Mouse (Mus musculus) hindbrain, embryonic 14.5 days (tissue): ENCODE measurements around the gene Kcnk1. TPM values are rescaled to one million over a fixed set of nuclear protein-coding genes. Genes with fewer than 3 reads are reported as not detected.

Source experiments
- ATAC-seq: fragments of 200-750 bp; cut with Nextera tagmentation; 2 replicates; pipeline ENCODE4 v1.8.0; 2017; ENCODE audit warnings: moderate number of reproducible peaks, mild to moderate bottlenecking, moderate TSS enrichment, moderate library complexity; ENCODE audit not compliant: low FRiP score
- DNase-seq: peaks from one replicate; pipeline ENCODE4 v3.0.0-alpha.2; 2015; ENCODE audit warnings: low spot score
- H3K27ac ChIP-seq: fragments of 300-500 bp; sonication (generic); 2 replicates; pipeline ENCODE4 v1.5.1; 2014; ENCODE audit warnings: mild to moderate bottlenecking, moderate library complexity
- H3K27me3 ChIP-seq: fragments of 300-500 bp; sonication (generic); 2 replicates; pipeline ENCODE4 v1.6.1; 2014; ENCODE audit warnings: mild to moderate bottlenecking, low read length, mixed read lengths; ENCODE audit not compliant: control insufficient read depth, insufficient read depth
- H3K36me3 ChIP-seq: fragments of 300-500 bp; sonication (generic); replicated peaks from 2 replicates; pipeline ENCODE4 v1.6.1; 2014; ENCODE audit not compliant: control insufficient read depth, insufficient read depth
- H3K4me1 ChIP-seq: fragments of 300-500 bp; sonication (generic); replicated peaks from 2 replicates; pipeline ENCODE4 v1.6.1; 2014; ENCODE audit warnings: antibody characterized with exemption, low read length, mixed read lengths; ENCODE audit not compliant: control insufficient read depth, insufficient read depth
- H3K4me2 ChIP-seq: fragments of 300-500 bp; sonication (generic); replicated peaks from 2 replicates; pipeline ENCODE4 v1.6.1; 2014; ENCODE audit warnings: mild to moderate bottlenecking, moderate library complexity
- H3K4me3 ChIP-seq: fragments of 300-500 bp; sonication (generic); replicated peaks from 2 replicates; pipeline ENCODE4 v1.5.1; 2014; ENCODE audit warnings: mild to moderate bottlenecking, low read length
- H3K9ac ChIP-seq: fragments of 300-500 bp; sonication (generic); 2 replicates; pipeline ENCODE4 v1.6.1; 2014
- H3K9me3 ChIP-seq: fragments of 300-500 bp; sonication (generic); 2 replicates; pipeline ENCODE4 v1.6.1; 2016; ENCODE audit warnings: low read length; ENCODE audit not compliant: control insufficient read depth
- WGBS: fragments of 180-500 bp; shearing (Covaris S2); extraction: QIAGEN DNeasy Blood & Tissue Kit; methylation state at CpG from one replicate; pipeline ENCODE4 v1.1.7; 2014; 5-methylcytosine and 5-hydroxymethylcytosine counted together
- polyA plus RNA-seq: library from polyadenylated mRNA; unstranded; fragments of >200 nt; fragmentation: Nextera tagmentation; extraction: Ambion mirVana; gene quantifications from 2 replicates; pipeline ENCODE4 v1.2.1, GENCODE M21; 2014

The Kcnk1 gene
- polyA plus RNA-seq, 1 experiment from 2014 or later = 20.8 TPM

DNA sequence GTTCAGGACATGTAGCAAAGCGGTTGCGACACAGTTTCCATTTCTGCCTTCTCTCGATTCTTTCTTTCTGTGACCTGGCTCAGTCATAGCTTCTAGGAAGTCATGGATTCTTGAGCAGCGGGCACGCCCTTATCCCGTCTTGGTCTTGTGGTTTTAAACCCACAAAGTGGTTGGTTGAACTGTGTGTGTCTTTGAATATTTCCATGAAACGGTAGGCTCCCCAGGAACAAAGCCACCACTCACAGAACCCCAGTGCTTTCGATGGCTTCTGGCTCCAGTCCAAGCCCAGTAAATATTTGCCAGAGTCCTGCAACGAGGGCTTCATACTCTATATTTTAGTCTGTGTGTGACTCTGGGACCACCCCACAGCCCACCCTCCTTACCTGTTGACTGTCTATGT is 31.6 kb downstream of the Kcnk1 start:
- no peaks in the 10 kb centered on the region for H3K27me3 ChIP-seq
- ATAC-seq (no peak), DNase-seq (no peak)
- no peak overlapping the region for H3K9ac ChIP-seq
- no peaks in the 10 kb centered on the region for H3K4me1 ChIP-seq
- no peak overlapping the region for H3K27ac ChIP-seq
- H3K4me2 ChIP-seq = no peak overlapping the region
- H3K9me3 ChIP-seq = no peaks in the 10 kb centered on the region
- WGBS = 72% methylated on average over 9 of the region's 9 CpGs
- H3K36me3 ChIP-seq = peaks cover 4% of the 10 kb centered on the region; the same call in 1 of the 2 replicates
- H3K4me3 ChIP-seq = no peak overlapping the region

DNA sequence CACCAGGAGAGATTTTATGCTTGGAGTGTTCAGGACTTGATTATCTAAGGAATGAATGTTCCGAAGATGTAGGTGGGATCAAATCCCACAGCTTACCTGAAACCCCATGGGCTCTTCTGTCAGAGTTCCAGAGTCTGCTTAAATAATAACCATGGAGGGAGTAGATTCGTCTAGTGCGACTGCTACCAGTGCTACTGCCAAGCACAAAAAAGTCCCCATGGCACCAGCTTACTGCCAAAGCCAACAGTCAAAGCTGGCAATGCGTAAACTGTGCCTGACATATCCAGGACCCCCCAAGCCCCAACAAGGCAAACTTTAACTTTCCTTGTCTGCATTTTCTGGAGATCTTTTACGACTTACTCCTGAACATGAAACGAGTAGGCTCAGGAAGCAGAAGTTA is 32.5 kb downstream of the Kcnk1 start:
- peaks cover 4% of the 10 kb centered on the region; the same call in 1 of the 2 replicates for H3K36me3 ChIP-seq
- H3K27me3 ChIP-seq = no peaks in the 10 kb centered on the region
- H3K9ac ChIP-seq = no peak overlapping the region
- no peak overlapping the region for H3K4me2 ChIP-seq
- DNase-seq (no peak), ATAC-seq (no peak)
- no peak overlapping the region for H3K4me3 ChIP-seq
- no peak overlapping the region for H3K27ac ChIP-seq
- no peaks in the 10 kb centered on the region for H3K4me1 ChIP-seq
- WGBS = 84% methylated on average over 6 of the region's 6 CpGs
- H3K9me3 ChIP-seq = no peaks in the 10 kb centered on the region

DNA sequence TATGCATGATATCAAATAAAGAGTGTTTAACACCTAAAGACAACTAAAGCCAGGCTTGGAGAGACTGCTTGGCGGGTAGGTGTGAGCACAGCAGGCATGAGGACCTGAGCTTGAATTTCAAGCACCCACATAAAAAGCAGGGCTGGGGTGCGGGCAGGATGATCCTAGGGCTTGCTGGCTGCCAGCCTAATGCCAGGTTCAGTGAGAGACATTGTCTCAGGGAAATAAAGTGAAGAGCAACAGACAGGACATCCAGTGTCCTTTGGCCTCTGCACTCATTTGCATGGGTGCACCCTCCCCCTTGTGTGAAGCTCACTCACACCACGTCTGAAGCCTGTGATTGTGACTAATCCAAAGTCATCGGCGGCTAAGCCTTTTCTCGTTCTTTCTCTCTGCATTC is 34.0 kb downstream of the Kcnk1 start:
- Histone ChIP-seq H3K9ac (no peak overlapping the region), H3K36me3 (peaks cover 4% of the 10 kb centered on the region; the same call in 1 of the 2 replicates), H3K4me2 (no peak overlapping the region), H3K4me3 (no peak overlapping the region), H3K27me3 (no peaks in the 10 kb centered on the region), H3K9me3 (no peaks in the 10 kb centered on the region), H3K27ac (no peak overlapping the region), H3K4me1 (0 out of 2 replicates have a peak, but pooled peaks cover 4% of the 10 kb centered on the region)
- ATAC-seq (no peak), DNase-seq (no peak)
- WGBS = 82% methylated on average over 6 of the region's 6 CpGs

DNA sequence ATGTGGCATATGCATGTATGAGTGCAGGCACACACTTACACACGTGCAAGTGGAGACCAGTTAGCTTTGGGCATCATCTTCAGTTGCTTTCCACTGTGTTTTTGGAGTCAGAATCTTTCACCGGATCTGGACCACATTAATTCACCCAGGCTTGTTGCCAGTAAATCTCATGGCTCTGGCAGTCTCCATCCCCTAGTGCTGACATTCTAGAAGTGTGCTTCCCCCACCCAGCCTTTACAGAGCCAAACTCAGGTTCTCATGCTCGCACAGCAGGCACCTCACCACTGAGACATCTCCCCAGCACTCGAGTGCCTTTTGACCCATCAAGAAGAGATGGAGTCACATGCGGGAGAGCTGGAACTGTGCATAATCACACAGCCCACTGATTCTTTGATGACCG is 37.8 kb downstream of the Kcnk1 start:
- DNase-seq (no peak), ATAC-seq (no peak)

GRCm38 (mm10) chr8:126035046-126035445 is 40.1 kb downstream of the Kcnk1 start:
- H3K4me2 ChIP-seq = no peak overlapping the region
- 0 out of 2 replicates have a peak, but pooled peaks cover 4% of the 10 kb centered on the region for H3K4me1 ChIP-seq
- no peak overlapping the region for H3K27ac ChIP-seq
- H3K4me3 ChIP-seq = no peak overlapping the region
- peaks cover 4% of the 10 kb centered on the region; the same call in 1 of the 2 replicates for H3K36me3 ChIP-seq
- WGBS = 86% methylated on average over 4 of the region's 4 CpGs
- H3K9me3 ChIP-seq = no peaks in the 10 kb centered on the region
- H3K9ac ChIP-seq = no peak overlapping the region
- DNase-seq (no peak), ATAC-seq (no peak)
- H3K27me3 ChIP-seq = no peaks in the 10 kb centered on the region

More for the DNA sequence above, 37.8 kb downstream of the Kcnk1 start:
- H3K27me3 ChIP-seq = no peaks in the 10 kb centered on the region
- H3K4me3 ChIP-seq = no peak overlapping the region
- H3K36me3 ChIP-seq = peaks cover 4% of the 10 kb centered on the region; the same call in 1 of the 2 replicates
- H3K4me2 ChIP-seq = no peak overlapping the region
- 67% methylated on average over 6 of the region's 6 CpGs for WGBS
- H3K27ac ChIP-seq = no peak overlapping the region
- no peak overlapping the region for H3K9ac ChIP-seq
- 0 out of 2 replicates have a peak, but pooled peaks cover 4% of the 10 kb centered on the region for H3K4me1 ChIP-seq
- H3K9me3 ChIP-seq = no peaks in the 10 kb centered on the region

- DNase-seq (no peak), ATAC-seq (no peak)
- Histone ChIP-seq H3K4me3 (no peak overlapping the region), H3K4me1 (0 out of 2 replicates have a peak, but pooled peaks cover 4% of the 10 kb centered on the region), H3K4me2 (no peak overlapping the region), H3K9ac (no peak overlapping the region), H3K27me3 (no peaks in the 10 kb centered on the region), H3K36me3 (no peaks in the 10 kb centered on the region), H3K9me3 (no peaks in the 10 kb centered on the region), H3K27ac (no peak overlapping the region)
- 78% methylated on average over 5 of the region's 5 CpGs for WGBS
Measured at GRCm38 (mm10) chr8:126036340-126036739, 41.4 kb downstream of the Kcnk1 start.

GRCm38 (mm10) chr8:126045751-126046150 is 50.8 kb downstream of the Kcnk1 start:
- Histone ChIP-seq H3K4me1 (no peaks in the 10 kb centered on the region), H3K4me2 (no peak overlapping the region), H3K9me3 (no peaks in the 10 kb centered on the region), H3K9ac (no peak overlapping the region), H3K27ac (no peak overlapping the region), H3K27me3 (no peaks in the 10 kb centered on the region), H3K4me3 (no peak overlapping the region), H3K36me3 (no peaks in the 10 kb centered on the region)
- DNase-seq (no peak), ATAC-seq (no peak)
- 85% methylated on average over 4 of the region's 4 CpGs for WGBS

- ATAC-seq (no peak; the same call in 1 of the 2 replicates), DNase-seq (no peak)
- no peak overlapping the region for H3K4me2 ChIP-seq
- WGBS = 71% methylated on average over 4 of the region's 4 CpGs
- H3K4me3 ChIP-seq = no peak overlapping the region
- no peak overlapping the region for H3K9ac ChIP-seq
- no peak overlapping the region for H3K27ac ChIP-seq
- H3K27me3 ChIP-seq = no peaks in the 10 kb centered on the region
- H3K4me1 ChIP-seq = no peaks in the 10 kb centered on the region
- H3K36me3 ChIP-seq = no peaks in the 10 kb centered on the region
- no peaks in the 10 kb centered on the region for H3K9me3 ChIP-seq
Measured at GRCm38 (mm10) chr8:126053911-126054310, 58.9 kb downstream of the Kcnk1 start.

GRCm38 (mm10) chr8:126058876-126059275 is 63.9 kb downstream of the Kcnk1 start:
- ATAC-seq = no peak
- no peak for DNase-seq
- no peak overlapping the region for H3K4me2 ChIP-seq
- H3K27me3 ChIP-seq = no peaks in the 10 kb centered on the region
- H3K4me1 ChIP-seq = no peaks in the 10 kb centered on the region
- H3K27ac ChIP-seq = no peak overlapping the region
- no peaks in the 10 kb centered on the region for H3K36me3 ChIP-seq
- H3K9me3 ChIP-seq = no peaks in the 10 kb centered on the region
- 46% methylated on average over 4 of the region's 4 CpGs for WGBS
- no peak overlapping the region for H3K9ac ChIP-seq
- H3K4me3 ChIP-seq = no peak overlapping the region

DNA sequence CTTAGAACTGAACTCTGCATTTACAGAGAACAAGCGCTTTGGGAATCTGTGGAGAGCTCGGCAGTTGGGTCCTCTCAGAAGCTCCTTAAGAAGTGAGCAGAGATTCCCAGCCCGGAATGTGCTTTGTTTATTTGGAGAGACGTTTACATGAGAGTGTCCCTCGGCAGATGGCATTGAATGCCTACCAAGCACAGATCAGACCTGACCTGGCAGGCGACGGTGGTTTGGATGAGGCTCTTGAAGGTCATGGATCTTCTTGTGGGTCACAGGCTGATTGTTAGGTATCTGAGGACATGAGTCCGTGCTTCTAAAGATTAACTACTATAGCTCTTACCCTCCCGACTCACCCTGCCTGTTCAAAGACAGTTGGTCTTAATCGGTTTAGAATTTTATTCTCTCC is 67.9 kb downstream of the Kcnk1 start:
- H3K27ac ChIP-seq = no peak overlapping the region
- H3K36me3 ChIP-seq = no peaks in the 10 kb centered on the region
- DNase-seq (no peak), ATAC-seq (no peak)
- no peak overlapping the region for H3K9ac ChIP-seq
- WGBS = 90% methylated on average over 10 of the region's 10 CpGs
- peaks cover 8% of the 10 kb centered on the region for H3K4me1 ChIP-seq
- no peak overlapping the region for H3K4me2 ChIP-seq
- no peaks in the 10 kb centered on the region for H3K27me3 ChIP-seq
- no peaks in the 10 kb centered on the region for H3K9me3 ChIP-seq
- H3K4me3 ChIP-seq = no peak overlapping the region
